Mouse (Mus musculus) embryonic stem cell, embryonic (primary cell): ENCODE measurements at regions not wholly inside any gene's neighbourhood (a gene's known extent, or its start where the extent isn't known, plus 50 kb on each side); places are given as distances from the start of the nearest gene placed in this dataset.

ENCODE experiments used
- CTCF ChIA-PET, 4 experiments: fragments of 300-600 bp in 2 of 4; fragments of 350-600 bp in 2 of 4; sonication (Branson Sonifier 250); formaldehyde crosslinking; loops; one replicate each; lab custom pipeline; 2022; ENCODE audit warnings: inconsistent platforms in 2 of 4; lab: Charles Lee
- POLR2A ChIA-PET, 4 experiments: fragments of 300-600 bp in 2 of 4; fragments of 350-600 bp in 2 of 4; sonication (Branson Sonifier 250); formaldehyde crosslinking; loops; one replicate each; lab custom pipeline; 2022; ENCODE audit warnings: antibody characterized with exemption in 4 of 4, inconsistent platforms in 1 of 4; lab: Charles Lee

DNA sequence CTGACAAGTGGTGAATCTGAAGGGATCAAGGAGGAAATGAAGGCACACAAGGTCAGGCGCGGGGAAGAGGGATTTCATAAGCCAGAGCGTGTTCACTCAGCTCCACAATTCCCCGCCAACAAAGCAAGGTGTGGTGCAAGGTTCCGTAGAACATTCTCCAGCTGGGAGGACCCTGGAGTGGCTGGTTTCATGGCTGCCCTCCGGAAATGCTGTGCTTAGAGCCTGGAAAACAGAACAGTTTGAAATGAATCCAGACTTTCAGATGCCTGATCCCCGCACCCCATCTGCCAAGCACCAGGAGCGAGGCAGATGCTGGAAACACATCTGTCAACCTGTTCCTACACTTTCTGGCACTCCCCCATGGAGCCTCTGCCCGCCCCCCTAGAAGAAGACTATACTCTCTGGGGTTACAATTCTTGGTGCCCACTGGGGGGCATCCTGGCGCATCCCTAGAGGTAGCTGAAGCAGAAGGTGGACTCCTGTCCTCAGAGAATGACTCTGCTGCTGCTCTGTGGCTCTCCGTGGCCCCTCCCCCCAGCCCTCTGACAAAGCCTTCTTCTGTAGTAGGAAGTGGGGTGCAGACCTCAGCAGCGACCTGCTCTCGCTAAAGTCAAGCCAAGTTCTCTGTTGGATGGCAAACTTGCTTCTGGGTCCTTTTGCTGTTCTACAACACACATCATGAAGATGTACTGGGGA lies 54.5 kb upstream of the Mafb start:
- CTCF ChIA-PET, result interaction anchor here (0.6 to 2.4 kb wide), 5 partner anchors 24 to 158 kb away, joined by 3 to 11 read pairs (median 6); no protein-coding TSS in a partner anchor
- POLR2A ChIA-PET, result interaction anchor here in 1 of 4 experiments (1.5 to 2.0 kb wide), 2 partner anchors 8 to 9 kb away, joined by 3 to 6 read pairs; no protein-coding TSS in a partner anchor

DNA sequence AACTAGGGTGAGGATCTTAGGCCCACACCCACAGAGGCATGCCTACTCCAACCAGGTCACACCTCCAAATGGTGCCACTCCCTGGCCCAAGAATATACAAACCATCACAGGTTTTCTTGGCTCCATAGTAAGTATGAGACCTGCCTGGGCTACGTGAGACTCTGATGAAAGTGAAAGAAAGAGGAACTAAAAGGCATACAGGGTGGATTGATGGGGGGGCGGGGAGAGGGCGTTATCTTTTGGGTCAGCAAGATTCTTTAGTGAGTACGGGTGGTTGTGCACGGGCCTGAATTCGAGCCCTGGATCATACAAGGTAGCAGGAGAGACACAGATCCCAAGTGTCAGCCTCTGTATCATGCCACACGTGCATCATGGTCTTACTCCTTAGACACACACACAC lies 57.6 kb upstream of the Mafb start:
- CTCF ChIA-PET, result no interaction called here

DNA sequence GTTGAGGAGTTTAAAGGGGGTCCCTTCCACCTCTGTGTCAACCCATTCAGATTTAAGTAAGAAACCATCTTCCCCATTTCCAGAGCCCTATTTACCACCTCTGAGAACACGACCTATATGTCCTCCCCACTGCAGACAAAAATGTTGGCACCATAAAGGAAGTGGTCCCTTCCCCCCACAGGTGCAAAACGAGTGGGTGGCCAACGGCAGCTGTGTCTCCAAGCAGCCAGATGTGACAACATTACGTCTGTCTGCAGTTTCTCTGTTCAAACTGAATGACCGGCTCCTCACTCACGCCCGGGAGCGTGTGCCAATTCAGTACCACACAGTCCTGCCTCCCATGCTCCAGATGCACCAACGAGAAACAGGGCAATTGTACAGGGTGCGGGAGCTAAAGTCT lies 60.6 kb upstream of the Mafb start:
- CTCF ChIA-PET, result interaction anchor here in 2 of 4 experiments (0.5 to 1.2 kb wide), 2 partner anchors 13 to 14 kb away, joined by 3 to 4 read pairs; no protein-coding TSS in a partner anchor
- POLR2A ChIA-PET, result no interaction called here

More for the DNA sequence above, 57.6 kb upstream of the Mafb start:
- POLR2A ChIA-PET, result no interaction called here

- ChIA-PET CTCF (no interaction called here), POLR2A (interaction anchor here in 1 of 4 experiments (0.6 kb wide), 1 partner anchor 144 kb away, joined by 4 read pairs; no protein-coding TSS in a partner anchor)
Measured at GRCm38 (mm10) chr2:160433252-160433651, 66.4 kb upstream of the Mafb start.

DNA sequence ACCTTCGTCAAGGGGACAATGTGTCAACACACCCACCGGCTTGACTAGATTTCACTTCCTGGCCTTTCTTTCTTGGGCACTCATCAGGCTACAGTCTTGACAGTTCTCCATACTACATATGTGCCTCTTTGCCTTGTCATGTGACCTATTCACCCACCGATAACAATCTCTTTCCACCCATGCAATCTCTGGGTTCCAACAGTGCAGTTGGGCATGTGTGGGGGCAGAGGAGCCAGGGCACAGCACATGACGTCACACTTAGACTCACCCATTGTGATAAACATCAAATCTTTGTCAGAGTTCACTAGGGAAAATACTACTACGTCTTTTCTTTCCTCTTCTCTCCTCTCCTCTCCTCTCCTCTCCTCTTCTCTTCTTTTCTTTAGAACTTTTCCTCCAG lies 67.8 kb upstream of the Mafb start:
- CTCF ChIA-PET, result no interaction called here
- POLR2A ChIA-PET, result no interaction called here

GRCm38 (mm10) chr2:160435622-160436021 lies 68.8 kb upstream of the Mafb start:
- CTCF ChIA-PET, result no interaction called here
- POLR2A ChIA-PET, result no interaction called here

DNA sequence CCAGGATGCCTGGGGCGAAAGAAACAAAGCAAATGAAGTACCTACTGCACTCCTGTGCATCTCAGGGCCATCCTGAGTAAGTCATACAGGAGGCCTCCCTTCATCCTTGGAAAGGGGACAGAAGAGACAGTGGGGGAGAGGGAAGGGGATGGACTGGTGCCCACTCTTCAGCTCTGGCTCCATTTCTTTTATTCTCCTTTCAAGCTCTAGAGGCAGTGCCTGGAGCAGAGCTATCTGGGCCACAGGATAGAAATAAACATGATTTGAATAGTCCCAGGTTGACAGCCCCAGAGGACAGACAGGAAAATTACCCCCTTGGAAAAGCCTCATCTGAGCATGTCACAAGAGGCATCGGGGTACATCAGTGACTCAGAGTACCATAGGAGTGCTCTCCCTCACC lies 72.2 kb upstream of the Mafb start:
- CTCF ChIA-PET, result no interaction called here
- POLR2A ChIA-PET, result no interaction called here

DNA sequence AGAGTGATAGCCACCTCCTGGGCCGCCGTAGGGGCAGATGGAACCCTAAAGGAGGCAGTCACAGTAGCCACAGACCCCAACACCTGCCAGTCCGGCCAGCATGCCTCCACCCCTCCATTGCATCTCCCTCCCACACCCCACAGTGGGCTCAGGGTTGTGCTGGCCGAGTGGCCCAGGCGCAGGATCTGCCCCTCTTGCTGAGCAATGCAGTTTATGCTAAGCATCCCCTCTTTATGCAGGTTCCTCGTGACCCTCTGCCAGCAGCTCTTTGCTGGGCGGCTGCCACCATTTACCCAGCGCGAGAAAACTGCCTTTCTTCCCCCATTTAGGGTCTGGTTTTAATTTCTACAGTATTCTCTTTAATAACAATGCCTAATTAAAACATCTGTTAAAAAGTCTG lies 73.4 kb upstream of the Mafb start:
- CTCF ChIA-PET, result no interaction called here

DNA sequence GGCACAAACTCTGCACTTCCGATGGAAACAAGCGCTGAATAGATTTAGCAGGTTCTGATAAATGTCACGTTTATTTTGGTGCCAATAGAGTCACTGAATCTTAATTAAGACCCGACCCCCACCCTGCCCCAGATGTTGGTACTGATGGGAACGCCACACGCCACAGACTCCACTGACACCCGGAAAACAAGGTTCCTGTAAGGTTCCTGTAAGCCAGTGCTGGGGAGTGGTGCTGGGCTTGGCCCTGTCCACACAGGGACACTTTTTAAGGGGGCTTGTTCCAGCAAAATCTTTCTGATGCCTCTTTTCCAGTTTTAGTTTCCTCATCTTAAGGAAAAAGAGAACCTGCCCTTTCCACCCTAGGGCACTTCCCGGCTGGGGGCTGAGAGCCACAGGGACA lies 84.2 kb upstream of the Mafb start:
- ChIA-PET POLR2A (no interaction called here), CTCF (interaction anchor here in 2 of 4 experiments (0.7 to 1.2 kb wide), 4 partner anchors 37 to 151 kb away, joined by 3 read pairs; no protein-coding TSS in a partner anchor)

More for the DNA sequence above, 73.4 kb upstream of the Mafb start:
- POLR2A ChIA-PET, result interaction anchor here in 1 of 4 experiments (0.5 kb wide), 1 partner anchor 21 kb away, joined by 3 read pairs; no protein-coding TSS in a partner anchor

- ChIA-PET CTCF (interaction anchor here in 2 of 4 experiments (0.7 to 1.2 kb wide), 4 partner anchors 38 to 150 kb away, joined by 3 read pairs; no protein-coding TSS in a partner anchor), POLR2A (interaction anchor here in 1 of 4 experiments (0.6 kb wide), 1 partner anchor 199 kb away, joined by 3 read pairs; no protein-coding TSS in a partner anchor)
Measured at GRCm38 (mm10) chr2:160451481-160452238, 84.8 kb upstream of the Mafb start.

GRCm38 (mm10) chr2:160452239-160452530 lies 85.3 kb upstream of the Mafb start:
- CTCF ChIA-PET, result interaction anchor here in 1 of 4 experiments (1.2 kb wide), 1 partner anchor 126 kb away, joined by 3 read pairs; no protein-coding TSS in a partner anchor
- POLR2A ChIA-PET, result interaction anchor here in 2 of 4 experiments (0.6 to 1.3 kb wide), 2 partner anchors 14 to 199 kb away, joined by 3 read pairs; no protein-coding TSS in a partner anchor

DNA sequence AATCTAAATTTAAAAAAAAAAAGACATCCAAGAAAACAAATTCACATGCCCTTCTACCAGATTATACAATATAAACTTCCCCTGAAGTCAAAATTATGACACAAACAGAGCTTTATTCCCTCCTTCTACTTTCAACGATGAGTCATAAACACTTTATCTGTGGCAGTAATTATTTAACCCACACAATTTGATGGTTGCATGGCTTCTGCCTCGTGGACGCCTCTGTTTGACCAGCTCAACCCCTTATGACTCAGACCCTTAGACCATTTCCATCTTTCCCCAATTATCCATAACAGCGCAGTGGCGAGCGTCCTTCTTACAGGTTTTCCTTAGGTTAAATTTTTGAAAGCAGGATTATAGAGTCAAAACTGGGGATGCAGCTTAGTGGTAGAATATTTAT lies 85.9 kb upstream of the Mafb start:
- POLR2A ChIA-PET, result interaction anchor here in 2 of 4 experiments (0.6 to 1.3 kb wide), 4 partner anchors 14 to 198 kb away, joined by 3 to 4 read pairs (median 3); no protein-coding TSS in a partner anchor
- CTCF ChIA-PET, result no interaction called here

GRCm38 (mm10) chr2:160455617-160456016 lies 88.8 kb upstream of the Mafb start:
- POLR2A ChIA-PET, result interaction anchor here in 1 of 4 experiments (1.0 kb wide), 1 partner anchor 19 kb away, joined by 3 read pairs; no protein-coding TSS in a partner anchor
- CTCF ChIA-PET, result no interaction called here

- ChIA-PET CTCF (no interaction called here), POLR2A (no interaction called here)
Measured at GRCm38 (mm10) chr2:160456681-160457080, 89.8 kb upstream of the Mafb start.

GRCm38 (mm10) chr2:160471561-160471960 lies 104.7 kb upstream of the Mafb start:
- POLR2A ChIA-PET, result no interaction called here
- CTCF ChIA-PET, result interaction anchor here in 2 of 4 experiments (0.5 to 1.1 kb wide), 3 partner anchors 58 to 120 kb away, joined by 3 read pairs; no protein-coding TSS in a partner anchor

DNA sequence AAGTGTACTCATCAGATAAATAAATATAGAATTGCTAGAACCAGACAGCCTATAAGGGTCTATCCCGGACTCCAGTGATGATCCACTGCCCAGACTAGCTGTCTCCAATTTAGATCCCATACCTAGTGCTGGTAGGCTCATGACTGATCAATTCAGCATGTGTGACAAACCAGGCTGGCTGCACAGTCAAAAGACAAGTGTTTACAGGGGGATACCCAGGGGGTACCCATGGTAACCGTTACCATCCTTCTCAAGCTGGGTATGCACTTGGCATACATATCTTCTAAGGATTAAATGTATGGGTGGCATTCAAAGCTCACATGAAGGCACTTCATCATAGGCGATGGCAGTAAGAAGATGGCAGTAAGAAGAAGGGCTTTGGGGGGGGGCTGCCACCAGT lies 109.3 kb upstream of the Mafb start:
- ChIA-PET POLR2A (interaction anchor here in 1 of 4 experiments (0.9 kb wide), 1 partner anchor 13 kb away, joined by 3 read pairs; no protein-coding TSS in a partner anchor), CTCF (no interaction called here)

- POLR2A ChIA-PET, result interaction anchor here in 3 of 4 experiments (0.6 to 1.7 kb wide), 3 partner anchors 12 to 861 kb away, joined by 3 to 4 read pairs (median 3); no protein-coding TSS in a partner anchor
Measured at GRCm38 (mm10) chr2:160479240-160479639, 112.4 kb upstream of the Mafb start.

DNA sequence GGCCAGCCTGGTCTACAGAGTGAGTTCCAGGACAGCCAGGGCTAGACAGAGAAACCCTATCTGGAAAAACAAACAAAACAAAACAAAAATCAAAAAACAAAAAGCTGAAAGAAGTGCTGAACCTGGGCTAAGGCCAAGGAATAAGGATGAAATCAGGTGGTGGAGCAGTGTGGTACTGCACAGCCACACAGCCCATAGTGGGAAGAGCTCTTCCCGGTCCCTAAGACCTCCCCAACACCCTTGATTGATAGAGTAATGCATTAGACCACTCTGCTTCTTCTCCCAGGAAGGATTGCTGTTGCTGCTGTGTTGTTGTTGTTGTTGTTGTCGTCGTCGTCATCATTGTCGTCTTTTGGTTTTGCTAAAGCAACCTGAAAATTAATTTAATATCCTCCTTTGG lies 118.2 kb upstream of the Mafb start:
- POLR2A ChIA-PET, result no interaction called here
- CTCF ChIA-PET, result interaction anchor here in 1 of 4 experiments (1.5 kb wide), 1 partner anchor 93 kb away, joined by 3 read pairs; no protein-coding TSS in a partner anchor

More at GRCm38 (mm10) chr2:160479240-160479639, 112.4 kb upstream of the Mafb start:
- CTCF ChIA-PET, result no interaction called here

- ChIA-PET CTCF (interaction anchor here in 1 of 4 experiments (1.5 kb wide), 1 partner anchor 93 kb away, joined by 3 read pairs; no protein-coding TSS in a partner anchor), POLR2A (interaction anchor here in 1 of 4 experiments (0.8 kb wide), 1 partner anchor 118 kb away, joined by 4 read pairs; no protein-coding TSS in a partner anchor)
Measured at GRCm38 (mm10) chr2:160485515-160485914, 118.7 kb upstream of the Mafb start.
